Mouse (Mus musculus): ENCODE measurements around the gene Kdelr1. TPM values are rescaled to one million over a fixed set of nuclear protein-coding genes. Genes with fewer than 3 reads are reported as not detected.

Gene Kdelr1
- polyA plus RNA-seq, 1 experiment from 2014 or later: 44.1 TPM

- Histone ChIP-seq H3K9me3 (no peaks in the 10 kb centered on the region), H3K36me3 (peaks cover 48% of the 10 kb centered on the region), H3K4me1 (no peaks in the 10 kb centered on the region), H3K27me3 (ENCODE audit: insufficient read depth, poor library complexity, severe bottlenecking) (no peaks in the 10 kb centered on the region), H3K4me3 (no peak overlapping the region), H3K27ac (no peak overlapping the region)
- DNase-seq (ENCODE audit: low spot score): peak; percentile 45
Measured at GRCm38 (mm10) chr7:45908384-45908783, 35.8 kb downstream of the Kdelr1 start.

- H3K4me3 ChIP-seq: no peak overlapping the region
- H3K27ac ChIP-seq: no peak overlapping the region
- H3K4me1 ChIP-seq: no peaks in the 10 kb centered on the region
- H3K9me3 ChIP-seq: no peaks in the 10 kb centered on the region
- peaks cover 48% of the 10 kb centered on the region for H3K36me3 ChIP-seq
- DNase-seq (ENCODE audit: low spot score): peak; percentile 74
- no peaks in the 10 kb centered on the region for H3K27me3 ChIP-seq (ENCODE audit: insufficient read depth, poor library complexity, severe bottlenecking)
- WGBS: 89% methylated on average over 16 of the region's 16 CpGs
Measured at GRCm38 (mm10) chr7:45909145-45909544, 36.6 kb downstream of the Kdelr1 start.

DNA sequence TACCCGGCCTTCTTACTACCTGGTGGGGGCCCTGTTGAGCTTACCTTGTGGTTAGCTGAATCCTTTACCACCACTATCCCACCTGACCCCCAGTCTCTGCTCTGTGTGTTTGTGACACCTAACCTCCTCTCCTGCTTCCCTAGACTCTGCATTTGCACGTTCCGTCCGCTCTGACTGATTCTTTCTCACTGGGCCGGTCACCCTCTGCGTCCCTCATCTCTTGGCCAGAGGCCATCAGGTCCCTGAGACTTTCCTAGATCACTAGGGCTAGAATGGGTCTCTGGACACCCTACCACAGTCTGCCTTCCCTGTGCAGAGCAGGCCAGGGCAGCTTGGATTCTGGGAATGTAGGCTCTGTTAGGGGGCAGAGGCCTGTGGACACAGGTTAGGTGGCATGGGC is 41.5 kb downstream of the Kdelr1 start:
- no peak overlapping the region for H3K4me3 ChIP-seq
- 89% methylated on average over 6 of the region's 6 CpGs for WGBS
- H3K36me3 ChIP-seq: peaks cover 31% of the 10 kb centered on the region
- H3K27me3 ChIP-seq (ENCODE audit: insufficient read depth, poor library complexity, severe bottlenecking): 0 out of 2 replicates have a peak, but pooled peaks cover 6% of the 10 kb centered on the region
- peaks cover 25% of the 10 kb centered on the region for H3K4me1 ChIP-seq
- no peak for DNase-seq (ENCODE audit: low spot score)
- no peaks in the 10 kb centered on the region for H3K9me3 ChIP-seq
- H3K27ac ChIP-seq: no peak overlapping the region; the same call in 1 of the 2 replicates

- Histone ChIP-seq H3K36me3 (peaks cover 21% of the 10 kb centered on the region), H3K27ac (no peak overlapping the region), H3K4me1 (peaks cover 32% of the 10 kb centered on the region), H3K27me3 (ENCODE audit: insufficient read depth, poor library complexity, severe bottlenecking) (peaks cover 16% of the 10 kb centered on the region; the same call in 1 of the 2 replicates), H3K9me3 (no peaks in the 10 kb centered on the region), H3K4me3 (no peak overlapping the region)
- WGBS: 86% methylated on average over 5 of the region's 5 CpGs
- DNase-seq (ENCODE audit: low spot score): no peak
Measured at GRCm38 (mm10) chr7:45915011-45915410, 42.4 kb downstream of the Kdelr1 start.

DNA sequence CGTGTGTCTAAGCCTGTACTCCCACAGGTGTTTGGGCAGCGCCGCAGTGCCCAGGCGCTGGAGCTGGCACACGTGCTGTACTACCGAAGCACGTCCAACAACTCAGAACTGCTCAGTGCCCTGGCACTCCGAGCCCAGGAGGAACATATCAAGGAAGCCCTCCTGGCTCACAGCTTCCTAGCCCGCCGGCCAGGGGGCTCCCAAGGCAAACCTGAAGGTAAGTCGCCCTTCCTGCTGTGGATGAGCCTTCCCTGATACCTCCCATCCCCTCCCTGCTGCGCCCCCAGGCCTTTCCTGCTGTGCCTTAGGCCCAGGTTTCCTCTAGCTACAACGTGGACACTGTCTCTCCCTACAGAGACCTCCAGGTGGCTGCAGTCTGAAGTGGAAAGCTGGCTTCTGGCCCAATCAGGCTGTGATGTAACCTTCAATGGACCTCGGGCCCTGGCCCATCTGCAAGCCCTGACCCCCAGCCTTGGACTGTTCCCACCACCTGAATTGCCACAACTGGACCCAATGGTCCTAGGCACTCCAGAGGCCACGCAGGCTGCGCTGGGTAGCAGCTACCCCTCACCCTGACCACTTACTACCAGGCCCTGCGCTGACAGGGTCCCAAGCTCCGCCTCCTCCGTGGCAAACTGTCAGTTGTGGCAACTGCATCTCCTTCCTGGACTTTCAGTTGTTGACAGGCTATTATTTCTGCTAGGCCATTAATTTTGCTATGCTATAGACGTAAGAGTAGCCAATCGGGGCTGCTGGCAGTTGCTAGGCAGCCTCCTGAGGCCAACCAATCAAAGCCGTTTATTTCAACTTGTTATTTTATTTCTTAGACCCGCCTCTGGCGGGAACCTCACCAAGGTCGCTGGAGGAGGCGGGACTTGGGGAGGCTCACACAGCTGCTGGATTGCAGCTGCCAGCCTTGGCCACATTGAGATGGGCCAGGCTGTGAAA is 43.8 kb downstream of the Kdelr1 start:
- peak overlapping the region; percentile 50 for H3K4me3 ChIP-seq
- 0 out of 2 replicates have a peak, but pooled peaks cover 8% of the 10 kb centered on the region for H3K36me3 ChIP-seq
- peak; percentile 81 for DNase-seq (ENCODE audit: low spot score)
- H3K9me3 ChIP-seq: no peaks in the 10 kb centered on the region
- 36% methylated on average over 26 of the region's 26 CpGs for WGBS
- H3K4me1 ChIP-seq: peaks cover 44% of the 10 kb centered on the region
- H3K27ac ChIP-seq: peak overlapping the region; percentile 74
- H3K27me3 ChIP-seq (ENCODE audit: insufficient read depth, poor library complexity, severe bottlenecking): peaks cover 27% of the 10 kb centered on the region; the same call in 1 of the 2 replicates

GRCm38 (mm10) chr7:45917004-45917704 is 44.6 kb downstream of the Kdelr1 start:
- DNase-seq (ENCODE audit: low spot score): no peak
- Histone ChIP-seq H3K4me1 (peaks cover 47% of the 10 kb centered on the region), H3K4me3 (peak overlapping the region; percentile 50)

GRCm38 (mm10) chr7:45917926-45918325 is 45.4 kb downstream of the Kdelr1 start:
- Histone ChIP-seq H3K4me3 (no peak overlapping the region), H3K36me3 (0 out of 2 replicates have a peak, but pooled peaks cover 3% of the 10 kb centered on the region), H3K9me3 (no peaks in the 10 kb centered on the region), H3K4me1 (peaks cover 54% of the 10 kb centered on the region), H3K27me3 (ENCODE audit: insufficient read depth, poor library complexity, severe bottlenecking) (peaks cover 27% of the 10 kb centered on the region; the same call in 1 of the 2 replicates), H3K27ac (0 out of 2 replicates have a peak overlapping the region, but pooled peaks have one; percentile 74)
- WGBS: 82% methylated on average over 15 of the region's 15 CpGs
- peak; percentile 65 for DNase-seq (ENCODE audit: low spot score)

More at GRCm38 (mm10) chr7:45917004-45917704, 44.6 kb downstream of the Kdelr1 start:
- Histone ChIP-seq H3K9me3 (no peaks in the 10 kb centered on the region), H3K27ac (peak overlapping the region; percentile 74), H3K36me3 (0 out of 2 replicates have a peak, but pooled peaks cover 5% of the 10 kb centered on the region), H3K27me3 (ENCODE audit: insufficient read depth, poor library complexity, severe bottlenecking) (peaks cover 27% of the 10 kb centered on the region; the same call in 1 of the 2 replicates)
- 32% methylated on average over 13 of the region's 13 CpGs for WGBS

- Histone ChIP-seq H3K27ac (0 out of 2 replicates have a peak overlapping the region, but pooled peaks have one; percentile 53), H3K4me1 (peaks cover 64% of the 10 kb centered on the region), H3K27me3 (ENCODE audit: insufficient read depth, poor library complexity, severe bottlenecking) (peaks cover 27% of the 10 kb centered on the region; the same call in 1 of the 2 replicates), H3K9me3 (no peaks in the 10 kb centered on the region), H3K4me3 (no peak overlapping the region), H3K36me3 (no peaks in the 10 kb centered on the region)
- 60% methylated on average over 14 of the region's 14 CpGs for WGBS
- DNase-seq (ENCODE audit: low spot score): no peak
Measured at GRCm38 (mm10) chr7:45919083-45919671, 46.6 kb downstream of the Kdelr1 start.

GRCm38 (mm10) chr7:45919761-45920160 is 47.2 kb downstream of the Kdelr1 start:
- 85% methylated on average over 4 of the region's 4 CpGs for WGBS
- Histone ChIP-seq H3K4me1 (peaks cover 70% of the 10 kb centered on the region), H3K27ac (peak overlapping the region; percentile 53)

DNA sequence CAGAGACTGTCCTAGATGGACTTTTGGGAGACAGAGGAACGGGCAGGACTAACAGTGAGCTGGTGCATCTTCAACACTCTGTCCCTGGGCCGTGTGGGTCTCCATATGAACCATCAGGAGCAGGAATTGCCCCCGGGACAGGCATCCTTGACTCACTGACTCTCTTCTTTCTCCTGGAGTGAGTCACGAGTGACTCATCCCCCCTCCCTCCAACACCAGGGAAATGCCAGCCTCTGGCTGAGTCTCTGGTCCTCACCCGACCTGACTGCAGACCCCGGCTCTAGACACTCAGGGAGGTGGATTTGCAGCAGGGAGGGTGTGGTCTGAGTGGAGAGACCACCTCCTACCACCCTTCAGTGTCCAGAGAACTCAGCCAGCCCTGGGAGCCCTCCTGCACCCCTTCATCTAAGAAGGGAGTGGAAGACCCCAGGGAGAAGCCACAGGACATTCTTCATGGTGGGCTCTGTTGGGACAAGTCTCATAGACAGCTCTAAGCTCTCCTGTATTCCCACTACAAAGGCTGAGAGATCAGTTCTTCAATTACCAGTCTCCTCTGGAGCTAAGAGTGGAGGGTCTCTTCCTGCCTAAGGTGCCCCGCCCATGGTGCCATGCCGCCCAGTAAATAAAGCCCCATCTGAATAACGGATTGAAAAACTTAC is 48.1 kb downstream of the Kdelr1 start:
- Histone ChIP-seq H3K9me3 (no peaks in the 10 kb centered on the region), H3K27me3 (ENCODE audit: insufficient read depth, poor library complexity, severe bottlenecking) (peaks cover 27% of the 10 kb centered on the region; the same call in 1 of the 2 replicates), H3K4me1 (peaks cover 70% of the 10 kb centered on the region), H3K36me3 (no peaks in the 10 kb centered on the region), H3K4me3 (peak overlapping the region; percentile 45), H3K27ac (peak overlapping the region; percentile 79)
- WGBS: 33% methylated on average over 9 of the region's 9 CpGs
- DNase-seq (ENCODE audit: low spot score): no peak

More at GRCm38 (mm10) chr7:45919761-45920160, 47.2 kb downstream of the Kdelr1 start:
- Histone ChIP-seq H3K4me3 (peak overlapping the region; percentile 45; the same call in 1 of the 2 replicates), H3K9me3 (no peaks in the 10 kb centered on the region), H3K36me3 (no peaks in the 10 kb centered on the region), H3K27me3 (ENCODE audit: insufficient read depth, poor library complexity, severe bottlenecking) (peaks cover 27% of the 10 kb centered on the region; the same call in 1 of the 2 replicates)
- no peak for DNase-seq (ENCODE audit: low spot score)

DNA sequence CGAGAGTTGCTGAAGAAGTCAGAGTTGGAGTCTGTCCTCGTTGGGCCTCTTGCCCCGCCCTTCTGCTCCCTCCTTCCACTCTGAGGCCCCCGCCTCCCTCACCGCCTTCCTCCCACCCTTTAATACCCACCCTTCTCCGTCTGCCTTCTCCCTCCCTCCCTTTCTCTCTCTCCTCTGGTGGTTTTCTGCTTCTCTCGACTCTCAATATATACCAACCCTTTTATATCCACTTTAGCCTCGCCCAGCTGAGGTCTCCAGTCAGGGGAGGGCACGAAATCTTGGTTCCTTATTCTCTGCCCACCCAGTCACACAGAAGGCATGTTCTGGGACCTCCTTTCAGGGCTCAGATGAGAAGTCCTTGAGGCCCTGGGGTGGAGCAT is 48.7 kb downstream of the Kdelr1 start, which contains the start of gene Emp3:
TSS of gene Emp3 (minus strand) at position 163 of the 380 bp plus-strand sequence.
- H3K4me1 ChIP-seq: peaks cover 66% of the 10 kb centered on the region
- 40% methylated on average over 9 of the region's 9 CpGs for WGBS
- no peaks in the 10 kb centered on the region for H3K9me3 ChIP-seq
- no peaks in the 10 kb centered on the region for H3K36me3 ChIP-seq
- peak within 1 kb of the TSS; percentile 45 for H3K4me3 ChIP-seq
- peak within 1 kb of the TSS; percentile 85 for H3K27ac ChIP-seq
- peaks cover 27% of the 10 kb centered on the region; the same call in 1 of the 2 replicates for H3K27me3 ChIP-seq (ENCODE audit: insufficient read depth, poor library complexity, severe bottlenecking)
- no peak for DNase-seq (ENCODE audit: low spot score)
